Mouse (Mus musculus) kidney, adult 2 months (tissue): ENCODE measurements around the gene Asb11.

Experiments used
- CTCF ChIP-seq: fragments of 200-500 bp; conservative IDR thresholded peaks from 2 replicates; pipeline ENCODE4 v1.5.1; 2011; ENCODE audit warnings: low read depth, mild to moderate bottlenecking, control low read depth, low read length, moderate library complexity, mixed read lengths; ENCODE audit not compliant: insufficient read depth, insufficient read length
- POLR2A ChIP-seq: fragments of 200-500 bp; IDR thresholded peaks from one replicate; pipeline ENCODE4 v1.6.1; 2011; ENCODE audit warnings: low read depth, low read length, control low read depth

GRCm38 (mm10) chrX:164507068-164507467 lies 70.3 kb downstream of the Asb11 start:
- TF ChIP-seq CTCF (no peak), POLR2A (no peak)
